10 mouse cellular contexts compared by ENCODE assay signal in genomic region chr9:113929676-113930075, GRCm38 (mm10). TPM values are rescaled to one million over a fixed set of nuclear protein-coding genes. Genes with fewer than 3 reads are reported as not detected.
DNase-seq lines count a peak whose midpoint lies in the region; ATAC-seq lines count a peak whose summit lies in the region.
"Had no signal": no experiment of that assay in that cellular context is flagged by ENCODE, and none has a peak within 500 bp of the region (broad histone marks: within the 10 kb centered on the region; RNA-seq: fewer than 3 reads in every experiment).

No protein-coding gene starts in this region.

- peak overlapping the region; percentile 58; the same call in 1 of the 2 replicates for H3K4me2 ChIP-seq in hindbrain, embryonic 15.5 days
- H3K4me2 ChIP-seq in hindbrain, embryonic 16.5 days (ENCODE audit: low read length) = no peak overlapping the region; the same call in 1 of the 2 replicates
- peak overlapping the region; percentile 81 for H3K4me2 ChIP-seq in liver, embryonic 15.5 days

- peaks cover 8% of the 10 kb centered on the region for H3K36me3 ChIP-seq in hindbrain, embryonic 15.5 days
- H3K36me3 ChIP-seq in hindbrain, embryonic 16.5 days (ENCODE audit: control insufficient read depth, insufficient read depth, low read length) = no peaks in the 10 kb centered on the region
- no peaks in the 10 kb centered on the region for H3K36me3 ChIP-seq in liver, embryonic 15.5 days (replicated peaks)

- peak; percentile 30 for DNase-seq in adrenal gland, adult 2 months
- DNase-seq in adrenal gland, postnatal 25 days = no peak
- peak; percentile 22 for DNase-seq in MN1 (ENCODE audit: low spot score)
- DNase-seq in right cerebral cortex, postnatal 36 days (ENCODE audit: low spot score in 2 of 2) = no peak
- DNase-seq: gastrocnemius, postnatal 14 days; kidney, postnatal 25 days had no signal

- H3K9ac ChIP-seq in hindbrain, embryonic 15.5 days = no peak overlapping the region
- no peak overlapping the region for H3K9ac ChIP-seq in hindbrain, embryonic 16.5 days (ENCODE audit: low read depth, low read length)
- H3K9ac ChIP-seq in liver, embryonic 15.5 days = no peak overlapping the region

- H3K4me3 ChIP-seq in hindbrain, embryonic 15.5 days = no peak overlapping the region
- H3K4me3 ChIP-seq in hindbrain, embryonic 16.5 days (ENCODE audit: low read length) = no peak overlapping the region
- peak overlapping the region; percentile 98 for H3K4me3 ChIP-seq in liver, embryonic 15.5 days (replicated peaks)

- peaks cover 26% of the 10 kb centered on the region for H3K4me1 ChIP-seq in hindbrain, embryonic 15.5 days (replicated peaks)
- H3K4me1 ChIP-seq in hindbrain, embryonic 16.5 days (ENCODE audit: control insufficient read depth, insufficient read depth, low read depth, low read length) = peaks cover 18% of the 10 kb centered on the region
- H3K4me1 ChIP-seq in liver, embryonic 15.5 days (replicated peaks) = peaks cover 31% of the 10 kb centered on the region

- no peak for ATAC-seq in hindbrain, embryonic 15.5 days (ENCODE audit: low FRiP score, low read depth)
- no peak for ATAC-seq in hindbrain, embryonic 16.5 days
- ATAC-seq in liver, embryonic 15.5 days (ENCODE audit: insufficient read depth) = no peak
- no peak for ATAC-seq in megakaryocyte progenitor cell, adult 5-6 weeks (replicated peaks; ENCODE audit: poor library complexity)

- no peaks in the 10 kb centered on the region for H3K27me3 ChIP-seq in hindbrain, embryonic 15.5 days
- H3K27me3 ChIP-seq in hindbrain, embryonic 16.5 days (replicated peaks; ENCODE audit: control insufficient read depth, insufficient read depth, low read length) = no peaks in the 10 kb centered on the region
- H3K27me3 ChIP-seq in liver, embryonic 15.5 days = 0 out of 2 replicates have a peak, but pooled peaks cover 10% of the 10 kb centered on the region

- no peaks in the 10 kb centered on the region for H3K9me3 ChIP-seq in hindbrain, embryonic 15.5 days
- H3K9me3 ChIP-seq in hindbrain, embryonic 16.5 days (ENCODE audit: control insufficient read depth, low read length) = no peaks in the 10 kb centered on the region
- no peaks in the 10 kb centered on the region for H3K9me3 ChIP-seq in liver, embryonic 15.5 days (replicated peaks)

- WGBS in hindbrain, embryonic 15.5 days = 77% methylated on average over 1 of the region's 1 CpGs
- WGBS in hindbrain, embryonic 16.5 days = 81% methylated on average over 1 of the region's 1 CpGs
- 80% methylated on average over 1 of the region's 1 CpGs for WGBS in liver, embryonic 15.5 days (ENCODE audit: insufficient replicate concordance)

- H3K27ac ChIP-seq in hindbrain, embryonic 15.5 days (replicated peaks) = no peak overlapping the region
- no peak overlapping the region; the same call in 1 of the 2 replicates for H3K27ac ChIP-seq in hindbrain, embryonic 16.5 days (ENCODE audit: low read depth, low read length)
- peak overlapping the region; percentile 97 for H3K27ac ChIP-seq in liver, embryonic 15.5 days (replicated peaks)

RNA-seq across cellular contexts. Expression of gene Ubp1, which starts 1.1 kb away (rescaled TPM):
- 10 to 100 TPM; 42.0 to 74.1 TPM for total RNA-seq in adrenal gland, adult 2 months (2021)
- 42.2 and 48.0 TPM in 2 replicates for polyA plus RNA-seq in adrenal gland, adult 2 months (2012; rRNA removed)
- 76.9 and 79.6 TPM in 2 replicates for total RNA-seq in adrenal gland, postnatal 25 days (2021)
- polyA plus RNA-seq in hindbrain, embryonic 15.5 days (2015; fragmentation: Nextera tagmentation; extraction: Ambion mirVana) = 31.7 and 32.0 TPM in 2 replicates
- polyA plus RNA-seq in hindbrain, embryonic 16.5 days (2015; fragmentation: Nextera tagmentation; extraction: Ambion mirVana) = 21.3 and 26.8 TPM in 2 replicates
- polyA plus RNA-seq in liver, embryonic 15.5 days (2015; fragmentation: Nextera tagmentation; extraction: Ambion mirVana) = 49.8 and 51.8 TPM in 2 replicates
- total RNA-seq in megakaryocyte progenitor cell, adult 5-6 weeks (2015) = 40.9 and 60.7 TPM in 2 replicates
- total RNA-seq in megakaryocyte progenitor cell, adult 5-6 weeks (2017) = 48.6 and 60.2 TPM in 2 replicates

Comparison
In these comparisons a context has a peak if more than half of its experiments do, and no peak if none do; other contexts are left out.
1. DNase-seq: peak in adrenal gland, adult 2 months (single experiment) and MN1 (single experiment); none in adrenal gland, postnatal 25 days (single experiment) and right cerebral cortex, postnatal 36 days (0 of 2).